Mouse (Mus musculus) cortical plate, adult 2 months (tissue): ENCODE measurements around the gene Acss2. TPM values are rescaled to one million over a fixed set of nuclear protein-coding genes. Genes with fewer than 3 reads are reported as not detected.

ENCODE experiments used
- H3K27ac ChIP-seq: fragments of 200-500 bp; 2 replicates; pipeline ENCODE4 v1.5.1; 2012; ENCODE audit warnings: low read length, control low read depth, inconsistent platforms; ENCODE audit not compliant: insufficient read depth
- H3K4me1 ChIP-seq: fragments of 200-500 bp; 2 replicates; pipeline ENCODE4 v1.6.1; 2011; ENCODE audit warnings: low read length; ENCODE audit not compliant: control insufficient read depth, insufficient read depth
- H3K4me3 ChIP-seq: fragments of 200-500 bp; 2 replicates; pipeline ENCODE4 v1.5.1; 2011; ENCODE audit warnings: mild to moderate bottlenecking, low read length, control low read depth; ENCODE audit not compliant: insufficient read depth
- CTCF ChIP-seq: fragments of 200-500 bp; IDR thresholded peaks from 2 replicates; pipeline ENCODE4 v1.5.1; 2011; ENCODE audit warnings: mild to moderate bottlenecking, control low read depth, low read length; ENCODE audit not compliant: insufficient read depth; ENCODE audit errors: extremely low read depth
- POLR2A ChIP-seq: fragments of 200-500 bp; IDR thresholded peaks from 2 replicates; pipeline ENCODE4 v1.6.1; 2011; ENCODE audit warnings: mild to moderate bottlenecking, low read length, control low read depth; ENCODE audit not compliant: insufficient read depth; ENCODE audit errors: extremely low read depth
- polyA plus RNA-seq: library from polyadenylated mRNA; depleted of rRNA; stranded (reverse); fragments of >200 nt; gene quantifications from 2 replicates; pipeline ENCODE4 v1.2.3, GENCODE M21; 2012; rRNA removed

Gene Acss2
- 77.3 and 77.7 TPM in 2 replicates for polyA plus RNA-seq

- H3K4me1 ChIP-seq: peaks cover 2% of the 10 kb centered on the region; the same call in 1 of the 2 replicates
- peak; percentile 63; the same call in 1 of the 2 replicates for TF ChIP-seq POLR2A
- peak; percentile 56 for TF ChIP-seq CTCF
These were observed at the start of gene Acss2, which contains the start of gene Ggt7 for GRCm38 (mm10) chr2:155517455-155518423. Acss2 (plus strand) TSS chr2:155517948. Ggt7 (minus strand) TSS chr2:155518237.

GRCm38 (mm10) chr2:155472671-155473569, 44.8 kb upstream of the Acss2 start:
- H3K27ac ChIP-seq: peak overlapping the region; percentile 96
- peaks cover 12% of the 10 kb centered on the region for H3K4me1 ChIP-seq
- peak overlapping the region; percentile 76 for H3K4me3 ChIP-seq
- TF ChIP-seq CTCF (no peak), POLR2A (0 out of 2 replicates have a peak, but pooled peaks have one; percentile 20)

More at GRCm38 (mm10) chr2:155517455-155518423, at the start of gene Acss2, which contains the start of gene Ggt7:
- no peak within 1 kb of the TSS for H3K27ac ChIP-seq
- peak within 1 kb of the TSS; percentile 62 for H3K4me3 ChIP-seq

DNA sequence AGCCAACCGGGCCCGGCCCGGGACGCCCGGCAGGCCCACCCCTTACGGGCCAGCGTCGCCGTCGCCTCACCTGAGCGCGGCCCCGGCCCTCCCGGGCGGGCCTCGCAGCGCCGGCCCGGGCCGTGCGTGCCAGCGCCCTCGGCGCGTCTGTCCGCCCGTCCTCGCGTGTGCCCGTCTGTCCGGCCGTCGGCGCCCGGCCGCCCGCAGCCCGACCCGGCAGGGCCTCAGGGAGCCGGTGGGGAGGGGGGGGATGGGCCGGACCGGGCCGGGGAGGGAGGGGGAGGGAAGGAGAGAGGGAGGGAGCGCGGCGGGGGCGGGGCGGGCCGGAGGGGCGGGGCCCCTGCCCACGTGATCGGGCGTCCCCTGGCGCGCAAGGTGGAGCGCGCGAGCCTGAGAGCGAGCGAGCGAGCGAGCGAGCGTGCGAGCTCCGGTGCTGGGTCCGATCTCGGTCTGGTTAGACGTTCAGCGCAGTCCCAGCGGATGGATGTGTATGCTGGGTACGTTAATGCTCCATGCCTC, 44.1 kb upstream of the Acss2 start, which contains the start of gene Ncoa6:
TSS of gene Ncoa6 (minus strand) at position 325 of the 519 bp plus-strand sequence.
- H3K27ac ChIP-seq: peak within 1 kb of the TSS; percentile 96
- TF ChIP-seq POLR2A: peak; percentile 84
- no peak for TF ChIP-seq CTCF
- H3K4me3 ChIP-seq: peak within 1 kb of the TSS; percentile 76

GRCm38 (mm10) chr2:155482021-155482420, 35.7 kb upstream of the Acss2 start:
- peak; percentile 48 for TF ChIP-seq CTCF
- no peak for TF ChIP-seq POLR2A
- no peaks in the 10 kb centered on the region for H3K4me1 ChIP-seq
- H3K27ac ChIP-seq: no peak overlapping the region
- no peak overlapping the region for H3K4me3 ChIP-seq

More for the DNA sequence above, 44.1 kb upstream of the Acss2 start, which contains the start of gene Ncoa6:
- peaks cover 12% of the 10 kb centered on the region for H3K4me1 ChIP-seq

GRCm38 (mm10) chr2:155490998-155491397, 26.8 kb upstream of the Acss2 start:
- no peak for TF ChIP-seq POLR2A
- TF ChIP-seq CTCF: no peak
- Histone ChIP-seq H3K27ac (no peak overlapping the region), H3K4me1 (no peaks in the 10 kb centered on the region), H3K4me3 (no peak overlapping the region)

DNA sequence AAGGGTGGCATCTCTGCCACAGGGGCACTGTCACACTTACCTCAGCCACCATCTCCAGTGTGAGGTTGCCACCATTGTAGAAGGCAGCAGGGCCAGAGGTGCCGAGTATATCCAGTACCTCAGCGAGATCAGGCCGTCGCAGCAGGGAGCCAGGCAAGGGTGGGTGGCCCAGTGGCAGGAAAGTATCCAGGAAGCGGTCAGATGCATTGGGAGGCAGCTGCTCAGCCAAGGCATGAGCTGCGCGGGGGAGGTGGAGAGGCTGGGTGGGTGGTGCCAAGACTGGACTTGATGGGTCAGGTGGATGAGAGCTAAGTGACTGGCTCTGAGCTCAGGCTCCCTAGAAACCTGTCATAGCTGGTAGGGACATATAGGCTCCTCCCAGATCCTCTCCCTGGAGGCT, 15.2 kb upstream of the Acss2 start:
- Histone ChIP-seq H3K4me3 (no peak overlapping the region), H3K4me1 (peaks cover 3% of the 10 kb centered on the region), H3K27ac (no peak overlapping the region)
- TF ChIP-seq POLR2A: no peak
- no peak for TF ChIP-seq CTCF

- Histone ChIP-seq H3K27ac (no peak overlapping the region), H3K4me1 (peaks cover 7% of the 10 kb centered on the region), H3K4me3 (no peak overlapping the region)
- TF ChIP-seq POLR2A (no peak), CTCF (no peak)
These were observed 13.1 kb upstream of the Acss2 start for GRCm38 (mm10) chr2:155504440-155505355.

DNA sequence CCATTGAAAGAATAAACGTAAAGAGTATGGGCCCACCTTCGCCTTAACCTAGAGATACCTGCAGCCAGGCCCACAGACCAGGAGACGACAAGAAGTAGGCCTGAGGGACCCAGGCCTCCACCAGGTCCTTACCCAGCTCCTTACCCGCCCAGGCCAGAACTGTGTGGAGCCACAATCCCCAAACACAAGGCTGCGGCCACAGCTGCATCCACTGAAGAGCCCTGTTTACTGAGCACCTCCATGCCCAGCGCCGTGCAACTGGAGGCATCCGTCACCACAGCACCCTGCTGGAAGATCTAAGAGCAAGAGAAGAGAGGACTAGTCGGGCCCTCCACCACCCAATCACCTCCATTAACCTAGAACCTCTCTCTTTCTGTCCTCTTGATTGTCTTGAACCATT, 11.9 kb upstream of the Acss2 start:
- peaks cover 7% of the 10 kb centered on the region for H3K4me1 ChIP-seq
- H3K27ac ChIP-seq: no peak overlapping the region
- no peak overlapping the region for H3K4me3 ChIP-seq
- TF ChIP-seq POLR2A: no peak
- TF ChIP-seq CTCF: no peak
